Mouse (Mus musculus): ENCODE results near the gene Suv39h2. TPM values are rescaled to one million over a fixed set of nuclear protein-coding genes. Genes with fewer than 3 reads are reported as not detected.

Gene Suv39h2
- polyA plus RNA-seq (2012; rRNA removed), result 0.66 and 1.5 TPM in 2 replicates

GRCm38 (mm10) chr2:3474861-3475283 is at the start of gene Suv39h2:
Gene Suv39h2 (minus strand): TSS chr2:3475031.
- Histone ChIP-seq H3K27me3 (ENCODE audit: control insufficient read depth, insufficient read depth, low read length) (no peaks in the 10 kb centered on the region), H3K4me3 (ENCODE audit: low read depth, low read length) (peak within 1 kb of the TSS; percentile 86), H3K4me1 (ENCODE audit: control insufficient read depth, insufficient read depth, insufficient read length, low read length) (no peaks in the 10 kb centered on the region; the same call in 1 of the 2 replicates), H3K27ac (ENCODE audit: insufficient read depth, low read depth, low read length) (peak within 1 kb of the TSS; percentile 28), H3K36me3 (ENCODE audit: control insufficient read depth, insufficient read depth, low read length) (no peaks in the 10 kb centered on the region)
- peak; percentile 50; the same call in 1 of the 2 replicates for TF ChIP-seq POLR2A (IDR thresholded peaks at IDR 0.05; ENCODE audit: low read depth, low read length)
- no peak for TF ChIP-seq CTCF (IDR thresholded peaks at IDR 0.05; ENCODE audit: extremely low read depth, insufficient read length, insufficient replicate concordance, low read depth, low read length)
- under 1% methylated on average over 42 of the region's 42 CpGs for WGBS

GRCm38 (mm10) chr2:3522558-3522957 is 47.7 kb upstream of the Suv39h2 start:
- WGBS, result 74% methylated on average over 4 of the region's 4 CpGs
- no peaks in the 10 kb centered on the region for H3K4me1 ChIP-seq (ENCODE audit: control insufficient read depth, insufficient read depth, insufficient read length, low read length)
- TF ChIP-seq CTCF (IDR thresholded peaks at IDR 0.05; ENCODE audit: extremely low read depth, insufficient read length, insufficient replicate concordance, low read depth, low read length) (no peak), POLR2A (IDR thresholded peaks at IDR 0.05; ENCODE audit: low read depth, low read length) (no peak)
- H3K36me3 ChIP-seq (ENCODE audit: control insufficient read depth, insufficient read depth, low read length), result no peaks in the 10 kb centered on the region
- H3K27ac ChIP-seq (ENCODE audit: insufficient read depth, low read depth, low read length), result no peak overlapping the region
- no peak overlapping the region for H3K4me3 ChIP-seq (ENCODE audit: low read depth, low read length)
- H3K27me3 ChIP-seq (ENCODE audit: control insufficient read depth, insufficient read depth, low read length), result no peaks in the 10 kb centered on the region

- Histone ChIP-seq H3K4me3 (ENCODE audit: low read depth, low read length) (peak within 1 kb of the TSS; percentile 82), H3K4me1 (ENCODE audit: control insufficient read depth, insufficient read depth, insufficient read length, low read length) (no peaks in the 10 kb centered on the region), H3K27me3 (ENCODE audit: control insufficient read depth, insufficient read depth, low read length) (no peaks in the 10 kb centered on the region), H3K36me3 (ENCODE audit: control insufficient read depth, insufficient read depth, low read length) (peaks cover 13% of the 10 kb centered on the region), H3K27ac (ENCODE audit: insufficient read depth, low read depth, low read length) (peak within 1 kb of the TSS; percentile 84)
- TF ChIP-seq CTCF (IDR thresholded peaks at IDR 0.05; ENCODE audit: extremely low read depth, insufficient read length, insufficient replicate concordance, low read depth, low read length) (no peak), POLR2A (IDR thresholded peaks at IDR 0.05; ENCODE audit: low read depth, low read length) (peak; percentile 59; the same call in 1 of the 2 replicates)
- whole genome bisulfite sequencing, result under 1% methylated on average over 60 of the region's 60 CpGs
Measured at GRCm38 (mm10) chr2:3512552-3513454, 38.0 kb upstream of the Suv39h2 start, which contains the start of the genes Gm45902, Hspa14 and Cdnf. Gene Gm45902 (minus strand): TSS chr2:3512790. Gene Hspa14 (minus strand): TSS chr2:3512814. Gene Cdnf (plus strand): TSS chr2:3513030.

GRCm38 (mm10) chr2:3512076-3512475 is 37.2 kb upstream of the Suv39h2 start:
- H3K27me3 ChIP-seq (ENCODE audit: control insufficient read depth, insufficient read depth, low read length), result no peaks in the 10 kb centered on the region
- 1% methylated on average over 15 of the region's 15 CpGs for WGBS
- H3K4me1 ChIP-seq (ENCODE audit: control insufficient read depth, insufficient read depth, insufficient read length, low read length), result no peaks in the 10 kb centered on the region
- TF ChIP-seq POLR2A (IDR thresholded peaks at IDR 0.05; ENCODE audit: low read depth, low read length) (no peak), CTCF (IDR thresholded peaks at IDR 0.05; ENCODE audit: extremely low read depth, insufficient read length, insufficient replicate concordance, low read depth, low read length) (no peak)
- H3K36me3 ChIP-seq (ENCODE audit: control insufficient read depth, insufficient read depth, low read length), result peaks cover 15% of the 10 kb centered on the region
- peak overlapping the region; percentile 80 for H3K4me3 ChIP-seq (ENCODE audit: low read depth, low read length)
- no peak overlapping the region for H3K27ac ChIP-seq (ENCODE audit: insufficient read depth, low read depth, low read length)

- Histone ChIP-seq H3K36me3 (ENCODE audit: control insufficient read depth, insufficient read depth, low read length) (peaks cover 45% of the 10 kb centered on the region), H3K27ac (ENCODE audit: insufficient read depth, low read depth, low read length) (no peak overlapping the region)
Measured at GRCm38 (mm10) chr2:3500886-3501285, 26.1 kb upstream of the Suv39h2 start.

GRCm38 (mm10) chr2:3499543-3499942 is 24.7 kb upstream of the Suv39h2 start:
- no peak overlapping the region for H3K27ac ChIP-seq (ENCODE audit: insufficient read depth, low read depth, low read length)
- 88% methylated on average over 6 of the region's 6 CpGs for WGBS
- no peaks in the 10 kb centered on the region for H3K27me3 ChIP-seq (ENCODE audit: control insufficient read depth, insufficient read depth, low read length)
- H3K4me1 ChIP-seq (ENCODE audit: control insufficient read depth, insufficient read depth, insufficient read length, low read length), result no peaks in the 10 kb centered on the region
- peaks cover 48% of the 10 kb centered on the region for H3K36me3 ChIP-seq (ENCODE audit: control insufficient read depth, insufficient read depth, low read length)
- no peak overlapping the region for H3K4me3 ChIP-seq (ENCODE audit: low read depth, low read length)
- TF ChIP-seq POLR2A (IDR thresholded peaks at IDR 0.05; ENCODE audit: low read depth, low read length) (no peak), CTCF (IDR thresholded peaks at IDR 0.05; ENCODE audit: extremely low read depth, insufficient read length, insufficient replicate concordance, low read depth, low read length) (no peak)

More at GRCm38 (mm10) chr2:3500886-3501285, 26.1 kb upstream of the Suv39h2 start:
- H3K4me1 ChIP-seq (ENCODE audit: control insufficient read depth, insufficient read depth, insufficient read length, low read length), result no peaks in the 10 kb centered on the region
- H3K27me3 ChIP-seq (ENCODE audit: control insufficient read depth, insufficient read depth, low read length), result no peaks in the 10 kb centered on the region
- TF ChIP-seq POLR2A (IDR thresholded peaks at IDR 0.05; ENCODE audit: low read depth, low read length) (no peak), CTCF (IDR thresholded peaks at IDR 0.05; ENCODE audit: extremely low read depth, insufficient read length, insufficient replicate concordance, low read depth, low read length) (no peak)
- WGBS, result 92% methylated on average over 5 of the region's 5 CpGs
- no peak overlapping the region for H3K4me3 ChIP-seq (ENCODE audit: low read depth, low read length)

- Histone ChIP-seq H3K36me3 (ENCODE audit: control insufficient read depth, insufficient read depth, low read length) (peaks cover 66% of the 10 kb centered on the region), H3K4me1 (ENCODE audit: control insufficient read depth, insufficient read depth, insufficient read length, low read length) (no peaks in the 10 kb centered on the region), H3K27me3 (ENCODE audit: control insufficient read depth, insufficient read depth, low read length) (no peaks in the 10 kb centered on the region), H3K27ac (ENCODE audit: insufficient read depth, low read depth, low read length) (no peak overlapping the region), H3K4me3 (ENCODE audit: low read depth, low read length) (no peak overlapping the region)
- TF ChIP-seq CTCF (IDR thresholded peaks at IDR 0.05; ENCODE audit: extremely low read depth, insufficient read length, insufficient replicate concordance, low read depth, low read length) (no peak), POLR2A (IDR thresholded peaks at IDR 0.05; ENCODE audit: low read depth, low read length) (no peak)
- WGBS, result 72% methylated on average over 3 of the region's 3 CpGs
Measured at GRCm38 (mm10) chr2:3493833-3494409, 19.1 kb upstream of the Suv39h2 start.

Data from small intestine, adult 2 months (tissue).